Mouse (Mus musculus) liver, embryonic 14.5 days (tissue): ENCODE results near the gene Sytl3. TPM values are rescaled to one million over a fixed set of nuclear protein-coding genes. Genes with fewer than 3 reads are reported as not detected.
A peak's percentile ranks its signal among the peaks of the same experiment; 100 is the strongest.

ENCODE experiments used
- ATAC-seq: fragments of 200-750 bp; cut with Nextera tagmentation; 2 replicates; pipeline ENCODE4 v1.8.0; 2017; ENCODE audit warnings: moderate number of reproducible peaks, mild to moderate bottlenecking, moderate library complexity; ENCODE audit not compliant: insufficient read depth
- DNase-seq, 3 experiments: peaks; one replicate each; pipeline ENCODE4 v3.0.0-alpha.2; 2012 to 2013; ENCODE audit warnings: low read depth in 3 of 3, low spot score in 3 of 3
- H3K27ac ChIP-seq: fragments of 300-500 bp; sonication (generic); 2 replicates; pipeline ENCODE4 v1.5.1; 2014; ENCODE audit warnings: moderate library complexity, mild to moderate bottlenecking, control low read depth, inconsistent platforms
- H3K27me3 ChIP-seq: fragments of 300-500 bp; sonication (generic); 2 replicates; pipeline ENCODE4 v1.6.1; 2014; ENCODE audit warnings: mild to moderate bottlenecking, low read length, moderate library complexity; ENCODE audit not compliant: control insufficient read depth, insufficient read depth
- H3K36me3 ChIP-seq: fragments of 300-500 bp; sonication (generic); replicated peaks from 2 replicates; pipeline ENCODE4 v1.6.1; 2014; ENCODE audit warnings: low read depth; ENCODE audit not compliant: control insufficient read depth, insufficient read depth
- H3K4me1 ChIP-seq, 2 experiments: fragments of 200-500 bp in 1 of 2; fragments of 300-500 bp in 1 of 2; sonication (generic) in 1 of 2; replicated peaks; 2 replicates each; pipeline ENCODE4 v1.6.1; 2012 to 2014; ENCODE audit warnings: antibody characterized with exemption in 1 of 2, inconsistent platforms in 1 of 2, low read length in 1 of 2; ENCODE audit not compliant: control insufficient read depth in 2 of 2, insufficient read depth in 2 of 2
- H3K4me2 ChIP-seq: fragments of 300-500 bp; sonication (generic); 2 replicates; pipeline ENCODE4 v1.6.1; 2014; ENCODE audit warnings: low read depth, mild to moderate bottlenecking, control low read depth, moderate library complexity
- H3K4me3 ChIP-seq, 2 experiments: fragments of 200-500 bp in 1 of 2; fragments of 300-500 bp in 1 of 2; sonication (generic) in 1 of 2; 2 replicates each; pipeline ENCODE4 v1.5.1; 2012 to 2014; ENCODE audit warnings: low read depth in 2 of 2, low read length in 2 of 2, mild to moderate bottlenecking in 2 of 2, control low read depth in 1 of 2, inconsistent platforms in 1 of 2, moderate library complexity in 1 of 2; ENCODE audit not compliant: insufficient read depth in 1 of 2
- H3K9ac ChIP-seq: fragments of 300-500 bp; sonication (generic); replicated peaks from 2 replicates; pipeline ENCODE4 v1.6.1; 2014; ENCODE audit warnings: mild to moderate bottlenecking, control low read depth, moderate library complexity
- H3K9me3 ChIP-seq: fragments of 300-500 bp; sonication (generic); 2 replicates; pipeline ENCODE4 v1.6.1; 2016; ENCODE audit warnings: low read length, mixed read lengths; ENCODE audit not compliant: control insufficient read depth
- CTCF ChIP-seq: IDR thresholded peaks from 2 replicates; pipeline ENCODE4 v1.5.1; 2016; ENCODE audit warnings: antibody characterized with exemption, low read depth, control low read depth
- EP300 ChIP-seq: IDR thresholded peaks from 2 replicates; pipeline ENCODE4 v1.6.1; 2016; ENCODE audit warnings: antibody characterized with exemption, low read depth
- WGBS: fragments of 180-500 bp; shearing (Covaris S2); extraction: QIAGEN DNeasy Blood & Tissue Kit; methylation state at CpG from one replicate; pipeline ENCODE4 v1.1.7; 2014; ENCODE audit not compliant: insufficient replicate concordance; 5-methylcytosine and 5-hydroxymethylcytosine counted together
- polyA plus RNA-seq, 2 experiments: library from polyadenylated mRNA; depleted of rRNA in 1 of 2; stranded (reverse) in 1 of 2; unstranded in 1 of 2; fragments of >200 nt; fragmentation: Nextera tagmentation in 1 of 2; extraction: Ambion mirVana in 1 of 2; gene quantifications; 2 replicates each; pipeline versions ENCODE4 v1.2.1 to v1.2.3; 2012 to 2014

Gene Sytl3
- polyA plus RNA-seq, 2 experiments, result 0.06 TPM; not detected in 1

- Histone ChIP-seq H3K27ac (peak overlapping the region; percentile 54), H3K27me3 (no peaks in the 10 kb centered on the region), H3K4me1 (peaks cover 26 to 28% of the 10 kb centered on the region in 2 experiments), H3K4me3 (peak overlapping the region; percentile 86 to 92), H3K9ac (peak overlapping the region; percentile 95), H3K4me2 (peak overlapping the region; percentile 82), H3K36me3 (no peaks in the 10 kb centered on the region), H3K9me3 (no peaks in the 10 kb centered on the region)
- ATAC-seq (peak; percentile 62), DNase-seq (peak; percentile 53 to 61 (median 60))
- 0% methylated on average over 21 of the region's 21 CpGs for WGBS
- TF ChIP-seq EP300 (no peak), CTCF (no peak)
These were observed 123.2 kb downstream of the Sytl3 start for GRCm38 (mm10) chr17:6782033-6782526.

- H3K36me3 ChIP-seq, result no peaks in the 10 kb centered on the region
- H3K4me1 ChIP-seq, result peaks cover 24% of the 10 kb centered on the region in 2 experiments
- WGBS, result under 1% methylated on average over 52 of the region's 52 CpGs
These were observed 123.7 kb downstream of the Sytl3 start, which contains the start of gene Ezr for GRCm38 (mm10) chr17:6782611-6783005. Gene Ezr, minus strand, starts transcription at chr17:6782784.

GRCm38 (mm10) chr17:6783006-6783661, 124.2 kb downstream of the Sytl3 start:
- Histone ChIP-seq H3K36me3 (no peaks in the 10 kb centered on the region), H3K4me3 (peak overlapping the region; percentile 86 to 92), H3K4me2 (peak overlapping the region; percentile 82), H3K27ac (peak overlapping the region; percentile 77), H3K9ac (peak overlapping the region; percentile 95), H3K27me3 (no peaks in the 10 kb centered on the region), H3K4me1 (peaks cover 20 to 24% of the 10 kb centered on the region in 2 experiments), H3K9me3 (no peaks in the 10 kb centered on the region)
- TF ChIP-seq EP300 (no peak), CTCF (no peak)
- under 1% methylated on average over 47 of the region's 58 CpGs for WGBS
- ATAC-seq, result peak; percentile 61
- no peak for DNase-seq

More at GRCm38 (mm10) chr17:6782611-6783005, 123.7 kb downstream of the Sytl3 start, which contains the start of gene Ezr:
- DNase-seq (peak; percentile 80 to 83 (median 81)), ATAC-seq (peak; percentile 90)
- Histone ChIP-seq H3K9ac (peak within 1 kb of the TSS; percentile 95), H3K27me3 (no peaks in the 10 kb centered on the region), H3K27ac (peak within 1 kb of the TSS; percentile 77), H3K4me2 (peak within 1 kb of the TSS; percentile 82), H3K9me3 (no peaks in the 10 kb centered on the region), H3K4me3 (peak within 1 kb of the TSS; percentile 86 to 92)
- no peak; the same call in 1 of the 2 replicates for TF ChIP-seq EP300
- TF ChIP-seq CTCF, result no peak

GRCm38 (mm10) chr17:6783756-6784357, 125.0 kb downstream of the Sytl3 start:
- ATAC-seq (no peak), DNase-seq (no peak)
- Histone ChIP-seq H3K4me2 (peak overlapping the region; percentile 82), H3K4me1 (peaks cover 18 to 21% of the 10 kb centered on the region in 2 experiments), H3K9me3 (no peaks in the 10 kb centered on the region), H3K27me3 (no peaks in the 10 kb centered on the region), H3K27ac (no peak overlapping the region), H3K4me3 (peak overlapping the region; percentile 86 to 92; a peak in 3 of 4 replicates), H3K9ac (peak overlapping the region; percentile 95), H3K36me3 (no peaks in the 10 kb centered on the region)
- WGBS, result 46% methylated on average over 10 of the region's 10 CpGs
- TF ChIP-seq CTCF (no peak), EP300 (no peak)

GRCm38 (mm10) chr17:6787241-6787640, 128.3 kb downstream of the Sytl3 start:
- WGBS, result 69% methylated on average over 4 of the region's 4 CpGs
- ATAC-seq (no peak), DNase-seq (no peak)
- no peak overlapping the region for H3K9ac ChIP-seq
- H3K27me3 ChIP-seq, result no peaks in the 10 kb centered on the region
- H3K4me3 ChIP-seq, result no peak overlapping the region
- H3K27ac ChIP-seq, result no peak overlapping the region
- H3K4me2 ChIP-seq, result no peak overlapping the region
- no peaks in the 10 kb centered on the region for H3K9me3 ChIP-seq
- TF ChIP-seq CTCF, result no peak
- no peak for TF ChIP-seq EP300
- H3K4me1 ChIP-seq, result peaks cover 0 to 3% of the 10 kb centered on the region in 2 experiments; a peak in 1 of 4 replicates
- no peaks in the 10 kb centered on the region for H3K36me3 ChIP-seq

Other genes with a start within 250 kb of the Sytl3 start
- 130 and 152 TPM in 2 replicates for gene Dynlt1b, start 229.0 kb upstream of the Sytl3 start, polyA plus RNA-seq (2012; rRNA removed)
- 248 and 254 TPM in 2 replicates for gene Dynlt1b, start 229.0 kb upstream of the Sytl3 start, polyA plus RNA-seq (2014; fragmentation: Nextera tagmentation; extraction: Ambion mirVana)
- gene Dynlt1c, start 57.4 kb upstream of the Sytl3 start, polyA plus RNA-seq (2012; rRNA removed), result 5.3 and 6.2 TPM in 2 replicates
- 2.8 and 4.6 TPM in 2 replicates for gene Dynlt1c, start 57.4 kb upstream of the Sytl3 start, polyA plus RNA-seq (2014; fragmentation: Nextera tagmentation; extraction: Ambion mirVana)
- gene Dynlt1f, start 3.2 kb upstream of the Sytl3 start, polyA plus RNA-seq (2012; rRNA removed), result 61.5 and 69.6 TPM in 2 replicates
- gene Dynlt1f, start 3.2 kb upstream of the Sytl3 start, polyA plus RNA-seq (2014; fragmentation: Nextera tagmentation; extraction: Ambion mirVana), result 106 and 109 TPM in 2 replicates
- 17.6 and 31.2 TPM in 2 replicates for gene Ezr, start 123.7 kb downstream of the Sytl3 start, polyA plus RNA-seq (2012; rRNA removed)
- 41.7 and 52.8 TPM in 2 replicates for gene Ezr, start 123.7 kb downstream of the Sytl3 start, polyA plus RNA-seq (2014; fragmentation: Nextera tagmentation; extraction: Ambion mirVana)